Comparison of ENCODE assay signal across 7 mouse cellular contexts in genomic region chr10:41689941-41690887, GRCm38 (mm10). TPM values are rescaled to one million over a fixed set of nuclear protein-coding genes. Genes with fewer than 3 reads are reported as not detected.
A peak's percentile ranks its signal among the peaks of the same experiment; 100 is the strongest.
DNase-seq lines count a peak whose midpoint lies in the region; ATAC-seq lines count a peak whose summit lies in the region.

No protein-coding gene starts in this region.

- DNase-seq in ZHBTc4 (ENCODE audit: low read depth, low spot score): peak; percentile 86
- DNase-seq in cerebellum, adult 9-10 months: peak; percentile 76
- DNase-seq in gastrocnemius, adult 18-20 months (ENCODE audit: low spot score): peak; percentile 69
- DNase-seq in limb, embryonic 10.5 days (ENCODE audit: low spot score): peak; percentile 75
- peak; percentile 96 for DNase-seq in midbrain, embryonic 11.5 days (ENCODE audit: low spot score, missing footprints)
- DNase-seq in spleen, adult 12 weeks (ENCODE audit: low spot score): peak; percentile 29

- H3K4me3 ChIP-seq in limb, embryonic 10.5 days: peak overlapping the region; percentile 51
- H3K4me3 ChIP-seq in midbrain, embryonic 11.5 days (ENCODE audit: low read depth, low read length): peak overlapping the region; percentile 34

- 23% methylated on average over 24 of the region's 24 CpGs for WGBS in limb, embryonic 10.5 days
- 24% methylated on average over 24 of the region's 24 CpGs for WGBS in midbrain, embryonic 11.5 days

- peak overlapping the region; percentile 53 for H3K9ac ChIP-seq in midbrain, embryonic 11.5 days (ENCODE audit: low read length)

- peak overlapping the region; percentile 52 for H3K4me2 ChIP-seq in midbrain, embryonic 11.5 days

- H3K27me3 ChIP-seq in limb, embryonic 10.5 days (ENCODE audit: low read depth, poor library complexity, severe bottlenecking): no peaks in the 10 kb centered on the region
- H3K27me3 ChIP-seq in midbrain, embryonic 11.5 days (ENCODE audit: control insufficient read depth, insufficient read depth, low read length): no peaks in the 10 kb centered on the region

- no peaks in the 10 kb centered on the region for H3K9me3 ChIP-seq in limb, embryonic 10.5 days (replicated peaks)
- H3K9me3 ChIP-seq in midbrain, embryonic 11.5 days (ENCODE audit: control insufficient read depth, low read length): no peaks in the 10 kb centered on the region

- ATAC-seq in inflammation-experienced regulatory T-cells, adult 6 months: peak; percentile 83
- ATAC-seq in midbrain, embryonic 11.5 days (ENCODE audit: low FRiP score): no peak

- H3K27ac ChIP-seq in limb, embryonic 10.5 days: peak overlapping the region; percentile 77
- no peak overlapping the region for H3K27ac ChIP-seq in midbrain, embryonic 11.5 days (ENCODE audit: low read depth, low read length)

- no peaks in the 10 kb centered on the region for H3K36me3 ChIP-seq in limb, embryonic 10.5 days
- H3K36me3 ChIP-seq in midbrain, embryonic 11.5 days (ENCODE audit: control insufficient read depth, insufficient read depth, low read length): no peaks in the 10 kb centered on the region

- peaks cover 16% of the 10 kb centered on the region for H3K4me1 ChIP-seq in limb, embryonic 10.5 days
- no peaks in the 10 kb centered on the region for H3K4me1 ChIP-seq in midbrain, embryonic 11.5 days (ENCODE audit: control insufficient read depth, insufficient read depth, low read length)

RNA-seq across cellular contexts. Expression of gene Ccdc162, which starts 26.2 kb away (rescaled TPM):
- 1 to 10 TPM; 1.0 TPM for total RNA-seq in gastrocnemius, adult 18-20 months (2021)
- 1 to 10 TPM in 2 of 3 experiments, under 1 TPM in 1; 0.19 to 1.6 (median 1.3) TPM for polyA plus RNA-seq in inflammation-experienced regulatory T-cells, adult 6 months (2017; shearing (Covaris generic))
- 0.38 and 0.41 TPM in 2 replicates for polyA plus RNA-seq in limb, embryonic 10.5 days (2016; fragmentation: Nextera tagmentation; extraction: Ambion mirVana)
- polyA plus RNA-seq in midbrain, embryonic 11.5 days (2014; fragmentation: Nextera tagmentation; extraction: Ambion mirVana): 0.33 and 0.46 TPM in 2 replicates

Comparison
In these comparisons a context has a peak if more than half of its experiments do, and no peak if none do; other contexts are left out.
1. DNase-seq: peak in every context shown above with its lines; median percentile 96 in midbrain, embryonic 11.5 days; 86 in ZHBTc4; 76 in cerebellum, adult 9-10 months; 75 in limb, embryonic 10.5 days; 69 in gastrocnemius, adult 18-20 months; 29 in spleen, adult 12 weeks.